Comparison of ENCODE assay signal across 20 mouse cellular contexts in genomic region chr13:37355642-37356331, GRCm38 (mm10). TPM values are rescaled to one million over a fixed set of nuclear protein-coding genes. Genes with fewer than 3 reads are reported as not detected.
DNase-seq lines count a peak whose midpoint lies in the region; ATAC-seq and TF ChIP-seq lines count a peak whose summit lies in the region.
"Had no signal": no experiment of that assay in that cellular context is flagged by ENCODE, and none has a peak within 500 bp of the region (broad histone marks: within the 10 kb centered on the region; RNA-seq: fewer than 3 reads in every experiment).

No protein-coding gene starts in this region.

- intact Hi-C loops in heart, postnatal 14 days (cut with DNase I), result no loop called here
- intact Hi-C loops in heart, postnatal 10 days (cut with DNase I), result no loop called here

- DNase-seq in heart, adult 11 months, result peak; percentile 93
- DNase-seq in heart, postnatal 14 days, result no peak
- no peak for DNase-seq in liver, postnatal 0 days
- peak; percentile 74 for DNase-seq in brain, adult 2 months (ENCODE audit: low read depth, low spot score)
- peak; percentile 61 for DNase-seq in splenic B cell, adult 2 months (ENCODE audit: low read depth, low spot score)
- no peak for DNase-seq in heart, postnatal 10 days
- DNase-seq: adrenal gland, postnatal 25 days; cerebellum, postnatal 10 days; kidney, adult 2 months; kidney, postnatal 14 days; lung, adult 18-20 months; lung, postnatal 4 days; retina, postnatal 1 day; thymus, postnatal 25 days had no signal

- WGBS in liver, postnatal 0 days (ENCODE audit: insufficient replicate concordance), result 53% methylated on average over 10 of the region's 10 CpGs
- WGBS in liver, embryonic 12.5 days (ENCODE audit: insufficient replicate concordance), result 52% methylated on average over 10 of the region's 10 CpGs

- no peaks in the 10 kb centered on the region for H3K9me3 ChIP-seq in liver, postnatal 0 days (ENCODE audit: low read length)
- no peaks in the 10 kb centered on the region for H3K9me3 ChIP-seq in liver, embryonic 12.5 days (replicated peaks)
- H3K9me3 ChIP-seq: forebrain, embryonic 12.5 days; heart, embryonic 13.5 days; hindbrain, embryonic 10.5 days; midbrain, embryonic 13.5 days had no signal

- H3K27ac ChIP-seq in liver, postnatal 0 days (ENCODE audit: low read depth), result peak overlapping the region; percentile 59
- H3K27ac ChIP-seq in liver, embryonic 12.5 days, result no peak overlapping the region; the same call in 1 of the 2 replicates
- H3K27ac ChIP-seq: forebrain, embryonic 12.5 days; heart, embryonic 13.5 days; hindbrain, embryonic 10.5 days; midbrain, embryonic 13.5 days; stomach, postnatal 0 days had no signal

- H3K4me2 ChIP-seq in liver, postnatal 0 days (ENCODE audit: low read depth, low read length), result no peak overlapping the region
- no peak overlapping the region for H3K4me2 ChIP-seq in liver, embryonic 12.5 days
- H3K4me2 ChIP-seq: forebrain, embryonic 12.5 days; heart, embryonic 13.5 days; midbrain, embryonic 13.5 days had no signal

- no peaks in the 10 kb centered on the region for H3K36me3 ChIP-seq in liver, postnatal 0 days (replicated peaks; ENCODE audit: insufficient read depth, low read length)
- no peaks in the 10 kb centered on the region for H3K36me3 ChIP-seq in liver, embryonic 12.5 days
- peaks cover 7% of the 10 kb centered on the region; the same call in 1 of the 2 replicates for H3K36me3 ChIP-seq in splenic B cell, adult 2 months (ENCODE audit: control insufficient read depth, insufficient read depth, low read length, poor library complexity, severe bottlenecking)
- H3K36me3 ChIP-seq: forebrain, embryonic 12.5 days; heart, embryonic 13.5 days; hindbrain, embryonic 10.5 days; midbrain, embryonic 13.5 days had no signal

- H3K4me1 ChIP-seq in liver, postnatal 0 days (ENCODE audit: insufficient read depth), result peaks cover 18% of the 10 kb centered on the region
- H3K4me1 ChIP-seq in liver, embryonic 12.5 days, result peaks cover 6% of the 10 kb centered on the region; the same call in 1 of the 2 replicates
- H3K4me1 ChIP-seq: forebrain, embryonic 12.5 days; midbrain, embryonic 13.5 days had no signal

- TF ChIP-seq EP300 in liver, postnatal 0 days (IDR thresholded peaks at IDR 0.05; ENCODE audit: low read depth), result no peak

- no peak for TF ChIP-seq CTCF in liver, postnatal 0 days (IDR thresholded peaks at IDR 0.05; ENCODE audit: low read depth)

- no peaks in the 10 kb centered on the region for H3K27me3 ChIP-seq in liver, postnatal 0 days (ENCODE audit: insufficient read depth, low read length)
- no peaks in the 10 kb centered on the region for H3K27me3 ChIP-seq in liver, embryonic 12.5 days (replicated peaks)
- H3K27me3 ChIP-seq in splenic B cell, adult 2 months (ENCODE audit: control insufficient read depth, insufficient read depth, low read length, poor library complexity, severe bottlenecking), result no peaks in the 10 kb centered on the region
- H3K27me3 ChIP-seq: forebrain, embryonic 12.5 days; heart, embryonic 13.5 days; midbrain, embryonic 13.5 days had no signal

- H3K9ac ChIP-seq in liver, postnatal 0 days (replicated peaks), result no peak overlapping the region
- H3K9ac ChIP-seq in liver, embryonic 12.5 days, result no peak overlapping the region
- H3K9ac ChIP-seq: forebrain, embryonic 12.5 days; heart, embryonic 13.5 days; midbrain, embryonic 13.5 days had no signal

- no peak for ATAC-seq in liver, postnatal 0 days
- no peak for ATAC-seq in liver, embryonic 12.5 days
- ATAC-seq: midbrain, embryonic 13.5 days had no signal

- no peak overlapping the region for H3K4me3 ChIP-seq in liver, postnatal 0 days (ENCODE audit: low read depth, low read length)
- no peak overlapping the region for H3K4me3 ChIP-seq in liver, embryonic 12.5 days
- H3K4me3 ChIP-seq: forebrain, embryonic 12.5 days; heart, embryonic 13.5 days; hindbrain, embryonic 10.5 days; midbrain, embryonic 13.5 days had no signal

RNA-seq across cellular contexts. Expression of gene Ly86, which starts 10.8 kb away (rescaled TPM):
- total RNA-seq in heart, postnatal 14 days (2021), result 1 to 10 TPM; 3.1 to 3.3 TPM
- 18.9 and 19.1 TPM in 2 replicates for polyA plus RNA-seq in liver, postnatal 0 days (2015; fragmentation: Nextera tagmentation; extraction: Ambion mirVana)
- polyA plus RNA-seq in liver, embryonic 12.5 days (2016; fragmentation: Nextera tagmentation; extraction: Ambion mirVana), result 6.3 and 7.5 TPM in 2 replicates
- 1 to 10 TPM; 2.3 TPM for total RNA-seq in heart, postnatal 10 days (2021)

Comparison
In these comparisons a context has a peak if more than half of its experiments do, and no peak if none do; other contexts are left out.
1. DNase-seq: peak in heart, adult 11 months (single experiment), brain, adult 2 months (single experiment) and splenic B cell, adult 2 months (single experiment); none in heart, postnatal 14 days (0 of 2), liver, postnatal 0 days (single experiment) and heart, postnatal 10 days (0 of 2).